Mouse (Mus musculus): Measurements from ENCODE around the gene Rnf212b. TPM values are rescaled to one million over a fixed set of nuclear protein-coding genes. Genes with fewer than 3 reads are reported as not detected.
A peak's percentile ranks its signal among the peaks of the same experiment; 100 is the strongest.

Rnf212b gene
- polyA plus RNA-seq, 1 experiment = 9.5 TPM

GRCm38 (mm10) chr14:54885309-54885708 is 71.4 kb downstream of the Rnf212b start:
- TF ChIP-seq CTCF (IDR thresholded peaks at IDR 0.05; ENCODE audit: control insufficient read depth, insufficient read depth, insufficient replicate concordance, low read depth, low read length) (no peak), POLR2A (IDR thresholded peaks at IDR 0.05; ENCODE audit: control insufficient read depth, low read depth, low read length) (0 out of 2 replicates have a peak, but pooled peaks have one; percentile 23)
- Histone ChIP-seq H3K27me3 (ENCODE audit: control insufficient read depth, insufficient read depth, low read length) (no peaks in the 10 kb centered on the region), H3K27ac (ENCODE audit: control insufficient read depth, insufficient read depth, low read depth, low read length) (peak overlapping the region; percentile 50), H3K36me3 (ENCODE audit: control insufficient read depth, insufficient read depth, low read length) (no peaks in the 10 kb centered on the region), H3K4me3 (ENCODE audit: control insufficient read depth, low read depth, low read length) (no peak overlapping the region), H3K4me1 (ENCODE audit: control insufficient read depth, insufficient read depth, low read length) (peaks cover 5% of the 10 kb centered on the region)

- TF ChIP-seq CTCF (IDR thresholded peaks at IDR 0.05; ENCODE audit: control insufficient read depth, insufficient read depth, insufficient replicate concordance, low read depth, low read length) = no peak
- TF ChIP-seq POLR2A (IDR thresholded peaks at IDR 0.05; ENCODE audit: control insufficient read depth, low read depth, low read length) = no peak
- H3K4me3 ChIP-seq (ENCODE audit: control insufficient read depth, low read depth, low read length) = peak within 1 kb of the TSS; percentile 99
- peak within 1 kb of the TSS; percentile 99 for H3K27ac ChIP-seq (ENCODE audit: control insufficient read depth, insufficient read depth, low read depth, low read length)
These were observed 78.3 kb downstream of the Rnf212b start, which contains the start of gene Pabpn1 for GRCm38 (mm10) chr14:54892200-54892599. Gene Pabpn1 (plus strand): TSS chr14:54892500.

GRCm38 (mm10) chr14:54893651-54894181 is 79.8 kb downstream of the Rnf212b start:
- H3K4me1 ChIP-seq (ENCODE audit: control insufficient read depth, insufficient read depth, low read length) = peaks cover 6% of the 10 kb centered on the region
- H3K27me3 ChIP-seq (ENCODE audit: control insufficient read depth, insufficient read depth, low read length) = no peaks in the 10 kb centered on the region
- H3K36me3 ChIP-seq (ENCODE audit: control insufficient read depth, insufficient read depth, low read length) = peaks cover 5% of the 10 kb centered on the region
- peak; percentile 97 for TF ChIP-seq POLR2A (IDR thresholded peaks at IDR 0.05; ENCODE audit: control insufficient read depth, low read depth, low read length)
- 0 out of 2 replicates have a peak, but pooled peaks have one; percentile 26 for TF ChIP-seq CTCF (IDR thresholded peaks at IDR 0.05; ENCODE audit: control insufficient read depth, insufficient read depth, insufficient replicate concordance, low read depth, low read length)
- peak overlapping the region; percentile 99 for H3K4me3 ChIP-seq (ENCODE audit: control insufficient read depth, low read depth, low read length)
- peak overlapping the region; percentile 99 for H3K27ac ChIP-seq (ENCODE audit: control insufficient read depth, insufficient read depth, low read depth, low read length)

More at GRCm38 (mm10) chr14:54892200-54892599, 78.3 kb downstream of the Rnf212b start, which contains the start of gene Pabpn1:
- peaks cover 2% of the 10 kb centered on the region for H3K4me1 ChIP-seq (ENCODE audit: control insufficient read depth, insufficient read depth, low read length)
- H3K27me3 ChIP-seq (ENCODE audit: control insufficient read depth, insufficient read depth, low read length) = no peaks in the 10 kb centered on the region
- peaks cover 3% of the 10 kb centered on the region; the same call in 1 of the 2 replicates for H3K36me3 ChIP-seq (ENCODE audit: control insufficient read depth, insufficient read depth, low read length)

GRCm38 (mm10) chr14:54894296-54895151 is 80.6 kb downstream of the Rnf212b start:
- H3K4me3 ChIP-seq (ENCODE audit: control insufficient read depth, low read depth, low read length) = peak overlapping the region; percentile 99
- peak overlapping the region; percentile 95 for H3K27ac ChIP-seq (ENCODE audit: control insufficient read depth, insufficient read depth, low read depth, low read length)
- no peaks in the 10 kb centered on the region for H3K27me3 ChIP-seq (ENCODE audit: control insufficient read depth, insufficient read depth, low read length)
- H3K4me1 ChIP-seq (ENCODE audit: control insufficient read depth, insufficient read depth, low read length) = peaks cover 6% of the 10 kb centered on the region
- TF ChIP-seq POLR2A (IDR thresholded peaks at IDR 0.05; ENCODE audit: control insufficient read depth, low read depth, low read length) = peak; percentile 60; the same call in 1 of the 2 replicates
- no peak for TF ChIP-seq CTCF (IDR thresholded peaks at IDR 0.05; ENCODE audit: control insufficient read depth, insufficient read depth, insufficient replicate concordance, low read depth, low read length)
- peaks cover 5% of the 10 kb centered on the region for H3K36me3 ChIP-seq (ENCODE audit: control insufficient read depth, insufficient read depth, low read length)

- no peak for TF ChIP-seq POLR2A (IDR thresholded peaks at IDR 0.05; ENCODE audit: control insufficient read depth, low read depth, low read length)
- no peak for TF ChIP-seq CTCF (IDR thresholded peaks at IDR 0.05; ENCODE audit: control insufficient read depth, insufficient read depth, insufficient replicate concordance, low read depth, low read length)
- Histone ChIP-seq H3K27me3 (ENCODE audit: control insufficient read depth, insufficient read depth, low read length) (no peaks in the 10 kb centered on the region), H3K27ac (ENCODE audit: control insufficient read depth, insufficient read depth, low read depth, low read length) (peak overlapping the region; percentile 85), H3K4me3 (ENCODE audit: control insufficient read depth, low read depth, low read length) (peak overlapping the region; percentile 50), H3K4me1 (ENCODE audit: control insufficient read depth, insufficient read depth, low read length) (peaks cover 6% of the 10 kb centered on the region), H3K36me3 (ENCODE audit: control insufficient read depth, insufficient read depth, low read length) (peaks cover 5% of the 10 kb centered on the region)
These were observed 83.5 kb downstream of the Rnf212b start for GRCm38 (mm10) chr14:54897445-54897844.

GRCm38 (mm10) chr14:54900383-54900782 is 86.4 kb downstream of the Rnf212b start:
- no peaks in the 10 kb centered on the region for H3K27me3 ChIP-seq (ENCODE audit: control insufficient read depth, insufficient read depth, low read length)
- H3K36me3 ChIP-seq (ENCODE audit: control insufficient read depth, insufficient read depth, low read length) = peaks cover 5% of the 10 kb centered on the region
- H3K4me3 ChIP-seq (ENCODE audit: control insufficient read depth, low read depth, low read length) = no peak overlapping the region
- no peak overlapping the region for H3K27ac ChIP-seq (ENCODE audit: control insufficient read depth, insufficient read depth, low read depth, low read length)
- TF ChIP-seq CTCF (IDR thresholded peaks at IDR 0.05; ENCODE audit: control insufficient read depth, insufficient read depth, insufficient replicate concordance, low read depth, low read length) (no peak), POLR2A (IDR thresholded peaks at IDR 0.05; ENCODE audit: control insufficient read depth, low read depth, low read length) (no peak)
- peaks cover 6% of the 10 kb centered on the region for H3K4me1 ChIP-seq (ENCODE audit: control insufficient read depth, insufficient read depth, low read length)

GRCm38 (mm10) chr14:54903641-54904040 is 89.7 kb downstream of the Rnf212b start:
- Histone ChIP-seq H3K36me3 (ENCODE audit: control insufficient read depth, insufficient read depth, low read length) (no peaks in the 10 kb centered on the region), H3K27me3 (ENCODE audit: control insufficient read depth, insufficient read depth, low read length) (no peaks in the 10 kb centered on the region), H3K4me3 (ENCODE audit: control insufficient read depth, low read depth, low read length) (no peak overlapping the region), H3K27ac (ENCODE audit: control insufficient read depth, insufficient read depth, low read depth, low read length) (no peak overlapping the region), H3K4me1 (ENCODE audit: control insufficient read depth, insufficient read depth, low read length) (no peaks in the 10 kb centered on the region)
- TF ChIP-seq POLR2A (IDR thresholded peaks at IDR 0.05; ENCODE audit: control insufficient read depth, low read depth, low read length) (no peak), CTCF (IDR thresholded peaks at IDR 0.05; ENCODE audit: control insufficient read depth, insufficient read depth, insufficient replicate concordance, low read depth, low read length) (no peak)

Other genes with a start within 250 kb of the Rnf212b start
- gene Ajuba, start 236.6 kb upstream of the Rnf212b start, polyA plus RNA-seq (2012; rRNA removed) = 10.0 and 12.5 TPM in 2 replicates
- gene 4931414P19Rik, start 208.1 kb upstream of the Rnf212b start, polyA plus RNA-seq (2012; rRNA removed) = 2.1 and 3.5 TPM in 2 replicates
- gene Psmb5, start 196.1 kb upstream of the Rnf212b start, polyA plus RNA-seq (2012; rRNA removed) = 87.4 and 106 TPM in 2 replicates
- 0.04 and 0.38 TPM in 2 replicates for gene Psmb11, start 192.7 kb upstream of the Rnf212b start, polyA plus RNA-seq (2012; rRNA removed)
- gene Gm17606, start 173.2 kb upstream of the Rnf212b start, polyA plus RNA-seq (2012; rRNA removed) = not detected in 2 replicates
- gene Cdh24, start 172.8 kb upstream of the Rnf212b start, polyA plus RNA-seq (2012; rRNA removed) = 9.9 and 10.2 TPM in 2 replicates
- 38.6 and 47.0 TPM in 2 replicates for gene 1700123O20Rik, start 127.9 kb upstream of the Rnf212b start, polyA plus RNA-seq (2012; rRNA removed)
- 117 and 121 TPM in 2 replicates for gene Acin1, start 127.2 kb upstream of the Rnf212b start, polyA plus RNA-seq (2012; rRNA removed)
- gene Gm29776, start 115.3 kb upstream of the Rnf212b start, polyA plus RNA-seq (2012; rRNA removed) = 0.22 and 0.32 TPM in 2 replicates
- 0.22 and 0.32 TPM in 2 replicates for gene Cebpe, start 102.0 kb upstream of the Rnf212b start, polyA plus RNA-seq (2012; rRNA removed)
- 18.8 and 27.5 TPM in 2 replicates for gene Slc7a8, start 32.2 kb upstream of the Rnf212b start, polyA plus RNA-seq (2012; rRNA removed)
- gene Homez, start 56.8 kb downstream of the Rnf212b start, polyA plus RNA-seq (2012; rRNA removed) = 94.0 and 97.4 TPM in 2 replicates
- gene Ppp1r3e, start 63.4 kb downstream of the Rnf212b start, polyA plus RNA-seq (2012; rRNA removed) = 5.4 TPM in 2 replicates
- gene Bcl2l2, start 69.2 kb downstream of the Rnf212b start, polyA plus RNA-seq (2012; rRNA removed) = 29.4 and 31.2 TPM in 2 replicates
- gene Gm20521, start 69.3 kb downstream of the Rnf212b start, polyA plus RNA-seq (2012; rRNA removed) = 2.0 and 2.2 TPM in 2 replicates
- 341 and 429 TPM in 2 replicates for gene Pabpn1, start 78.4 kb downstream of the Rnf212b start, polyA plus RNA-seq (2012; rRNA removed)
- 27.3 and 27.8 TPM in 2 replicates for gene Slc22a17, start 99.0 kb downstream of the Rnf212b start, polyA plus RNA-seq (2012; rRNA removed)
- gene Efs, start 112.0 kb downstream of the Rnf212b start, polyA plus RNA-seq (2012; rRNA removed) = 1.6 and 1.7 TPM in 2 replicates
- gene Il25, start 118.6 kb downstream of the Rnf212b start, polyA plus RNA-seq (2012; rRNA removed) = not detected in 2 replicates
- not detected in 2 replicates for gene Cmtm5, start 122.1 kb downstream of the Rnf212b start, polyA plus RNA-seq (2012; rRNA removed)
- gene Myh6, start 152.8 kb downstream of the Rnf212b start, polyA plus RNA-seq (2012; rRNA removed) = 0.40 and 1.4 TPM in 2 replicates
- not detected in 2 replicates for gene Gm17428, start 162.8 kb downstream of the Rnf212b start, polyA plus RNA-seq (2012; rRNA removed)
- 0.75 and 1.9 TPM in 2 replicates for gene Myh7, start 180.5 kb downstream of the Rnf212b start, polyA plus RNA-seq (2012; rRNA removed)
- gene Ngdn, start 201.3 kb downstream of the Rnf212b start, polyA plus RNA-seq (2012; rRNA removed) = 10.6 and 13.1 TPM in 2 replicates